Mouse (Mus musculus): ENCODE data around the gene Ralgapa2. TPM values are rescaled to one million over a fixed set of nuclear protein-coding genes. Genes with fewer than 3 reads are reported as not detected.

The Ralgapa2 gene
- polyA plus RNA-seq, 1 experiment from 2014 or later: 8.7 TPM

DNA sequence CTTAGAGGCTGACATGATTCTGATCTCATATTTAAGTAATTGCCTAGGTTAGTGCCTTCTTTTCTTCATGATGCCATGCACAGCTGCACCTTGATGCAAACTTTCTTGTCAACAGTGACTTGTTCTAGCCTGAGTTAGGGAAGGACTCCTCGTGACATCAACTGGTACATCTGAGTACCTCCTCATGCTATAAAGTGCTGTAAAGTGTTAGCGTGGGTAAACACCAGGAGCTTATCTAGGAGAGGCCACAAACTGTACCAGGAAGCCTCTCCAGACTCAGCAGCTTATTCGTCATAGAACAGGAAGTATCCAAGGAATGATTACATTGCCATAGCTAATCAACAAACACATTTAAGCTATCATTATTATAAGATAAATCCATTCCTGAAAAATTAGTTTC is 23.9 kb downstream of the Ralgapa2 start:
- 38% methylated on average over 3 of the region's 3 CpGs for WGBS
- Histone ChIP-seq H3K27ac (ENCODE audit: low read depth) (no peak overlapping the region), H3K27me3 (ENCODE audit: insufficient read depth, low read length) (no peaks in the 10 kb centered on the region), H3K36me3 (ENCODE audit: insufficient read depth) (no peaks in the 10 kb centered on the region), H3K4me2 (no peak overlapping the region), H3K9ac (no peak overlapping the region), H3K4me3 (ENCODE audit: low read depth, low read length) (no peak overlapping the region), H3K9me3 (ENCODE audit: low read depth, low read length) (no peaks in the 10 kb centered on the region), H3K4me1 (ENCODE audit: insufficient read depth) (no peaks in the 10 kb centered on the region)
- ATAC-seq (ENCODE audit: insufficient read depth) (no peak), DNase-seq (no peak)
- TF ChIP-seq CTCF (IDR thresholded peaks at IDR 0.05; ENCODE audit: low read depth): no peak

DNA sequence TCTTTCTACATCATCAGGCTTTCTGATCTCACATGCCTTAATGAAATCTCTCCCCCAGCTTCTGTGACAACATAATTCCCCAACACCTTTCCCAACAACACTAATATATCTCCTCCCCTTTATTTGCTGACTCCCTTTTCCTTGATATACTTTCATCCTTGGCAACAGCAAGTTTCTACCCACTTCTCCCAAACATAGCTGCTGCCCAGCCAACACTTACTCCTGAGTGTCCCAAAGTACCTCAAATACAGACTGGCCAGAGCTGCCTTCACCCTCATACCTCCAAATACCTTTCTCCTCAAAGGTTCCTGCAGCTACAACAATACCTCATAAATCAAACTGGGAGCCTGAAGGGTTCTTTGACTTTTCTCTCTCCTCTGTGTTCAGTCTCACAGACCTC is 29.3 kb downstream of the Ralgapa2 start:
- DNase-seq: no peak
- ATAC-seq (ENCODE audit: insufficient read depth): no peak
- TF ChIP-seq CTCF (IDR thresholded peaks at IDR 0.05; ENCODE audit: low read depth): no peak

DNA sequence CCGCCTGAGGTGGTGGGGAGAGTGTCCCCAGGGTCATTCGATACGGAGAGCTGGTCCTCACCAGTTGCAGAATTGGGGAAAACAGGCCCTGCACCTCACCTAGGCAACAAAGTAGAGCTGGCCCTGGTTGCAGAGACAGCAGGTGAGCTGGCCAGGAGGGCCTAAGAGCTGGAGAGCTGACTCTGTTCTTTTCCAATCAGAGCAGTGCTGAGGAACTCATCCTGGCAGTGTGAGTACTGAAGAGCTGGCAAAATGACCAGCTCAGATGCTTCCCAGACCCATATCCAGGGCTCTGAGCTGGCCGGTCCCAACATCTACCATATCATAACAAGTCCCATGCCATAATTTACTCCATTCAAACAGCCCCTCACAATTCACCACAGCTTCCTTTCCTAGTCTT is 34.7 kb downstream of the Ralgapa2 start:
- Histone ChIP-seq H3K27me3 (ENCODE audit: insufficient read depth, low read length) (no peaks in the 10 kb centered on the region), H3K4me2 (no peak overlapping the region), H3K36me3 (ENCODE audit: insufficient read depth) (no peaks in the 10 kb centered on the region), H3K4me1 (ENCODE audit: insufficient read depth) (no peaks in the 10 kb centered on the region), H3K27ac (ENCODE audit: low read depth) (no peak overlapping the region), H3K9ac (no peak overlapping the region), H3K4me3 (ENCODE audit: low read depth, low read length) (no peak overlapping the region), H3K9me3 (ENCODE audit: low read depth, low read length) (no peaks in the 10 kb centered on the region)
- no peak for TF ChIP-seq CTCF (IDR thresholded peaks at IDR 0.05; ENCODE audit: low read depth)
- WGBS: 89% methylated on average over 4 of the region's 4 CpGs
- no peak for DNase-seq
- no peak for ATAC-seq (ENCODE audit: insufficient read depth)

More for the DNA sequence above, 29.3 kb downstream of the Ralgapa2 start:
- no peak overlapping the region for H3K9ac ChIP-seq
- no peaks in the 10 kb centered on the region for H3K36me3 ChIP-seq (ENCODE audit: insufficient read depth)
- H3K4me3 ChIP-seq (ENCODE audit: low read depth, low read length): no peak overlapping the region
- H3K4me2 ChIP-seq: no peak overlapping the region
- H3K27me3 ChIP-seq (ENCODE audit: insufficient read depth, low read length): no peaks in the 10 kb centered on the region
- H3K9me3 ChIP-seq (ENCODE audit: low read depth, low read length): no peaks in the 10 kb centered on the region
- no peak overlapping the region for H3K27ac ChIP-seq (ENCODE audit: low read depth)
- H3K4me1 ChIP-seq (ENCODE audit: insufficient read depth): no peaks in the 10 kb centered on the region

DNA sequence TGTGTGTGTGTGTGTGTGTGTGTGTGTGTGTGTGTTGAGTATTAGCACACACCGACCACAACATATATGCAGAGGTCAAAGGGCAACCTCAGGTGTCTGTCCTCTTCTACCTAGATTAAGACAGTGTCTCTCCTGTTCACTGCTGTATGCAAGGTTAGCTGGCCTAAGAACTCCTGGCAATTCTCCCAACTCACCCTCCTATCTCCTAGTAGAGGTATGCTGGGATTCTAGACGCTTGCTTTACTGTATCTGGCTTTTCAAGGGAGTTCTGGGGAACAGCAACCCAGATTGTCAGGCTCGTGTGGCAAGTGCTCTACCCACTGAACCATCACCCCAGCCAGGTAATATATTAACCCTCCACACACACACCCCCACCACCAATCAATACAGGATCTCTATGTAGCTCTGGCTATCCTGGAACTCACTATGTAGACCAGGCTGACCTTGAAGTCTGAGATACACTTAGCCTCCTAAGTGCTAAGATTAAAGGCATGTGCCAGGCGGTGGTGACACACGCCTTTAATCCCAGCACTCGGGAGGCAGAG is 35.6 kb downstream of the Ralgapa2 start:
- no peaks in the 10 kb centered on the region for H3K27me3 ChIP-seq (ENCODE audit: insufficient read depth, low read length)
- no peak overlapping the region for H3K4me3 ChIP-seq (ENCODE audit: low read depth, low read length)
- 86% methylated on average over 6 of the region's 6 CpGs for WGBS
- H3K4me1 ChIP-seq (ENCODE audit: insufficient read depth): no peaks in the 10 kb centered on the region
- H3K27ac ChIP-seq (ENCODE audit: low read depth): no peak overlapping the region
- no peaks in the 10 kb centered on the region for H3K36me3 ChIP-seq (ENCODE audit: insufficient read depth)
- ATAC-seq (ENCODE audit: insufficient read depth): no peak
- no peak for DNase-seq
- no peak overlapping the region for H3K9ac ChIP-seq
- no peaks in the 10 kb centered on the region for H3K9me3 ChIP-seq (ENCODE audit: low read depth, low read length)
- H3K4me2 ChIP-seq: no peak overlapping the region
- no peak for TF ChIP-seq CTCF (IDR thresholded peaks at IDR 0.05; ENCODE audit: low read depth)

DNA sequence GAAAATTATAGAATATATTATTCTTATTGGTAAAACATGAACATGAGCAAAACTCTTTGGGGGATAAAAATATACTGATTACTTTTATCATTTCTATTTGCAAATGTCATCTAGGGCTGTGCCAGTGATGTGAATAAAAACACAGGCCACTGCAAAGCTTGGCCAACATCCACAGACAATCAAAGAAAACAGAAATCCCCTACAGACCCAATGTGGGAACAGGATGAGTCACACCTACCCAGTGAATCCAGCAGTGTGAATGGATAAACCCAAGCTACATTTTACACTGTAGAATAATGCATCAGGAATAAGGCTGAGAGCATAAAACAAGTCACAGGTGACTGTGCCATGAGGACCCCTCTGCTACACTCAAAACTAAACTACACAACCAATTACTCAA is 36.1 kb downstream of the Ralgapa2 start:
- no peaks in the 10 kb centered on the region for H3K4me1 ChIP-seq (ENCODE audit: insufficient read depth)
- ATAC-seq (ENCODE audit: insufficient read depth) (no peak), DNase-seq (no peak)
- H3K4me3 ChIP-seq (ENCODE audit: low read depth, low read length): no peak overlapping the region
- no peak overlapping the region for H3K9ac ChIP-seq
- H3K36me3 ChIP-seq (ENCODE audit: insufficient read depth): no peaks in the 10 kb centered on the region
- H3K9me3 ChIP-seq (ENCODE audit: low read depth, low read length): no peaks in the 10 kb centered on the region
- TF ChIP-seq CTCF (IDR thresholded peaks at IDR 0.05; ENCODE audit: low read depth): no peak
- no peaks in the 10 kb centered on the region for H3K27me3 ChIP-seq (ENCODE audit: insufficient read depth, low read length)
- H3K4me2 ChIP-seq: no peak overlapping the region
- no peak overlapping the region for H3K27ac ChIP-seq (ENCODE audit: low read depth)

DNA sequence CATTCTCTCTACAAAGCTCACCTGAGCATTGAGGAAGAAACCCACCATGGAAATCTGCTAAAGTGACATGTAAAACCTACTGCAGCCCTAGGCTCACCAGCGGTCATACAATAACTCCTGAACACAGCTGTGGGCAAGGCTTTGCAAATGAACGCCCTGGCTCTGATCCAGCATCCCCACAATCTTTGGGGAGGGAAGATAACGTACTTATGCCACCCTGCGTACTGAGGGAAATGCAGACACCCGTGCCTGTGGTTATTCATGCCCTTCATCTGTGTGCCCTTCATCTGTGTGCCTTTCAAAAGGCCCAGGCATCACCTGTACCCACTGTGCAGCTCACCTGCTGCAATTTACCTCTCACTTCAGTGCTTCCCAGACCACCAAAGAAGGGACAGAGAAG is 41.2 kb downstream of the Ralgapa2 start:
- no peak overlapping the region for H3K27ac ChIP-seq (ENCODE audit: low read depth)
- H3K36me3 ChIP-seq (ENCODE audit: insufficient read depth): no peaks in the 10 kb centered on the region
- WGBS: 65% methylated on average over 5 of the region's 5 CpGs
- H3K9ac ChIP-seq: no peak overlapping the region
- no peak for TF ChIP-seq CTCF (IDR thresholded peaks at IDR 0.05; ENCODE audit: low read depth)
- no peaks in the 10 kb centered on the region for H3K9me3 ChIP-seq (ENCODE audit: low read depth, low read length)
- DNase-seq (no peak), ATAC-seq (ENCODE audit: insufficient read depth) (no peak)
- no peaks in the 10 kb centered on the region for H3K27me3 ChIP-seq (ENCODE audit: insufficient read depth, low read length)
- no peak overlapping the region for H3K4me3 ChIP-seq (ENCODE audit: low read depth, low read length)
- no peak overlapping the region for H3K4me2 ChIP-seq
- H3K4me1 ChIP-seq (ENCODE audit: insufficient read depth): no peaks in the 10 kb centered on the region

DNA sequence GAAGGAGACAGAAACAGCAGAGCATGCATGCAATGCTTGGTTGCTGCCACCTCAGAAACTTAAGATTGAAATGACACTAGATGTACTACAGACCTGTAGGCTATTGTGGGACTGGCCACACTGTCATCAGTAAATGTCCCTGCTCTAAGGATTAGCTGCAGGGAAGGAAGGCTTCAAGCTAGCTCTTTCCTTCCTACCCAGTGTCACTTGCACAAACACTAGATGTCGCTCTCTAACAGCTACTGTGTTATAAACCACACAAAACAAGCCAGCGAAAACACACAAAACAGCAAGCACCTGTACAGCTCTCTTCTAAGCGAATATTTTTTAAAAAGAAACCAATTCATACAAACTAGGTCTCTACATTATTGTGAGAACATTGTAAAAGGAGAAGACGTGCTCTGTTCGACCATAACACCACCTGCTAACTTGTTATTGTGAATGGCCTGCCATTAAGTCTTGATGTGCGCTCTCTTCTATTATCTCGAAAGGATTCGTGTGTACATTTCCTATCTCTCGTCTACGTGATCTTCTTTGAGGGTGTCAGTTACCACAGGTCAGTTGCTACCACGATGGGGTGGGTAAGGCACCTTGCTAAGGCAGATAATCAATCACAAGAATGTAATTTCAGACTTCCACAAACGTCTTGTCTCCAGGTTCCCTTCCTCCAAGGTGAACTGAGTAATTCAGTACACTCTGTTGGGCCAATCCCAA is 42.3 kb downstream of the Ralgapa2 start:
- DNase-seq: peak; percentile 75
- WGBS: 36% methylated on average over 12 of the region's 12 CpGs

More for the DNA sequence above, 42.3 kb downstream of the Ralgapa2 start:
- ATAC-seq (ENCODE audit: insufficient read depth): peak; percentile 31; the same call in 1 of the 2 replicates
- Histone ChIP-seq H3K4me2 (no peak overlapping the region), H3K4me1 (ENCODE audit: insufficient read depth) (no peaks in the 10 kb centered on the region), H3K27me3 (ENCODE audit: insufficient read depth, low read length) (no peaks in the 10 kb centered on the region), H3K27ac (ENCODE audit: low read depth) (no peak overlapping the region), H3K9ac (no peak overlapping the region), H3K36me3 (ENCODE audit: insufficient read depth) (no peaks in the 10 kb centered on the region), H3K9me3 (ENCODE audit: low read depth, low read length) (no peaks in the 10 kb centered on the region), H3K4me3 (ENCODE audit: low read depth, low read length) (no peak overlapping the region)
- TF ChIP-seq CTCF (IDR thresholded peaks at IDR 0.05; ENCODE audit: low read depth): peak; percentile 78
